Mouse (Mus musculus): ENCODE measurements around the gene A630023A22Rik. TPM values are rescaled to one million over a fixed set of nuclear protein-coding genes. Genes with fewer than 3 reads are reported as not detected.

A630023A22Rik gene
- polyA plus RNA-seq (2014; fragmentation: Nextera tagmentation; extraction: Ambion mirVana), result 0.69 TPM in 1 of 2 replicates, not detected in the other

DNA sequence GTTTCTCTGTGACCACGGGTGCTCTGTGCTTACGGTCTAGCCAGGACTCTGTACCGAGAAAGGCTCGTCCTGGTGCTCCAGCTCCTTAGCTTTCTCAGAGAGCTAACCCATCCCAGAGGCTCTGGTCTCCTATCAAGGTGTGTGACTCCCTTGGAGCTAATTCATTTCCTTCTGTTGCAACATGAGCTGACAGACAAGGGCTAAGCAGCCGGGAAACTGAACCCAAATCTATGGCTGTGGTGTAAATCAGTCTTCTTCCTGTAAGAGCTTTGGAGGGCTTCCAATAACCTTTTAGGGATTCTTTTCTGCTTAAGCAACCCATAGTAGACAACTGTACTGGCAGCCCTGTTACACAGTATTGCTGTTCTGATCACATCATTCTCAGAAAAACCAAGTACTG lies at the start of gene A630023A22Rik:
TSS of gene A630023A22Rik (minus strand) at position 154 of the 400 bp plus-strand sequence.
- WGBS, result 57% methylated on average over 5 of the region's 5 CpGs
- Histone ChIP-seq H3K27ac (ENCODE audit: low read length) (no peak within 1 kb of the TSS), H3K4me1 (ENCODE audit: control insufficient read depth, insufficient read depth, low read length) (no peaks in the 10 kb centered on the region), H3K9ac (replicated peaks; ENCODE audit: low read depth, low read length) (no peak within 1 kb of the TSS), H3K4me2 (replicated peaks; ENCODE audit: low read depth, low read length) (no peak within 1 kb of the TSS), H3K36me3 (ENCODE audit: control insufficient read depth, insufficient read depth, low read length) (no peaks in the 10 kb centered on the region), H3K9me3 (ENCODE audit: control insufficient read depth, low read depth, low read length) (no peaks in the 10 kb centered on the region), H3K27me3 (ENCODE audit: control insufficient read depth, insufficient read depth, low read length) (no peaks in the 10 kb centered on the region), H3K4me3 (ENCODE audit: low read depth, low read length) (no peak within 1 kb of the TSS)
- no peak for ATAC-seq (ENCODE audit: insufficient number of reproducible peaks, insufficient read depth, low FRiP score, low read depth)

- no peaks in the 10 kb centered on the region for H3K36me3 ChIP-seq (ENCODE audit: control insufficient read depth, insufficient read depth, low read length)
- no peak within 1 kb of the TSS for H3K27ac ChIP-seq (ENCODE audit: low read length)
- ATAC-seq (ENCODE audit: insufficient number of reproducible peaks, insufficient read depth, low FRiP score, low read depth), result peak; percentile 87
- no peak within 1 kb of the TSS for H3K4me3 ChIP-seq (ENCODE audit: low read depth, low read length)
- H3K4me1 ChIP-seq (ENCODE audit: control insufficient read depth, insufficient read depth, low read length), result peaks cover 5% of the 10 kb centered on the region; the same call in 1 of the 2 replicates
- H3K9ac ChIP-seq (replicated peaks; ENCODE audit: low read depth, low read length), result no peak within 1 kb of the TSS
- no peaks in the 10 kb centered on the region for H3K9me3 ChIP-seq (ENCODE audit: control insufficient read depth, low read depth, low read length)
- H3K4me2 ChIP-seq (replicated peaks; ENCODE audit: low read depth, low read length), result peak within 1 kb of the TSS; percentile 21; the same call in 1 of the 2 replicates
- H3K27me3 ChIP-seq (ENCODE audit: control insufficient read depth, insufficient read depth, low read length), result no peaks in the 10 kb centered on the region
- WGBS, result 13% methylated on average over 16 of the region's 16 CpGs
These were observed 49.8 kb upstream of the A630023A22Rik start, which contains the start of gene Npy4r for GRCm38 (mm10) chr14:34152342-34152741. TSS of gene Npy4r (minus strand) at chr14:34152489.

DNA sequence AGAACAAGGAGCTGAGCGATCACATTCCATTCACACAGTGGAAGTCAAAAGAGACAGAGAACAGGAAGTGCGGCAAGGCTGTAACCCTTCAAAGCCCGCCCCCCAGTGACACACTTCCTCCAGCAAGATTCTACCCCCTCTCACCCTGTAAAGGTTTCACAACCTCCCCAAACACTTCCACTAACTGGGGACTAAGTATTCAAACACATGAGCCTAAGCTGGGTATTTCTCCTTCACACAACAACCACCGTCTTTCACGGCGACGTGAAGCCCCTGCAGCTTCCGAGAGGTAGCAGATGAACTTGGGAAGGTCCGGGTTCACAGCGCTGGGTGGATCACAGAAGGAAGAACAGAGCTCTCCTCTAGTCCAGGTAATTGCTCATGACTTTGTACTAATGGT lies 40.4 kb upstream of the A630023A22Rik start:
- no peaks in the 10 kb centered on the region for H3K36me3 ChIP-seq (ENCODE audit: control insufficient read depth, insufficient read depth, low read length)
- H3K4me3 ChIP-seq (ENCODE audit: low read depth, low read length), result no peak overlapping the region
- H3K9ac ChIP-seq (replicated peaks; ENCODE audit: low read depth, low read length), result no peak overlapping the region
- no peaks in the 10 kb centered on the region for H3K4me1 ChIP-seq (ENCODE audit: control insufficient read depth, insufficient read depth, low read length)
- ATAC-seq (ENCODE audit: insufficient number of reproducible peaks, insufficient read depth, low FRiP score, low read depth), result no peak
- 89% methylated on average over 10 of the region's 10 CpGs for WGBS
- H3K4me2 ChIP-seq (replicated peaks; ENCODE audit: low read depth, low read length), result no peak overlapping the region
- H3K27me3 ChIP-seq (ENCODE audit: control insufficient read depth, insufficient read depth, low read length), result no peaks in the 10 kb centered on the region
- H3K27ac ChIP-seq (ENCODE audit: low read length), result no peak overlapping the region
- H3K9me3 ChIP-seq (ENCODE audit: control insufficient read depth, low read depth, low read length), result no peaks in the 10 kb centered on the region

DNA sequence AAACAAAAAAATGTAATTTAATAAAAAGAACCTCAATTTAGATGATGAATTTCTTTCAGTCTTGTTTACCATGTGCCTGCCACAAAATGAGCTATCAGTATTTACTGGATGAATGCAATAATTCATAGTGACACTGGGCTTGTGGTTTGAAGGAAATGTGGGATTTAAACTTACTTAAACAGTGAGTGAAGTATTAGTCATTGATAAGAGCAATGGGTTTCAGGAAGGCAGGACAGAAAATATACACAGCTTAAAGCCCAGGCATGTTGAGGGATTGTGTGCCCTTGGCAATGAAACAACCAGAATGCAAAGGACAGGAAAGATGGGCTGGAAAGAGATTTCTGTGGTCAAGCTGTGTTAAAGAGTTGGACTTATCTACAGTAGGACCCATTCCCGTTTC lies 39.8 kb upstream of the A630023A22Rik start:
- H3K9ac ChIP-seq (replicated peaks; ENCODE audit: low read depth, low read length), result no peak overlapping the region
- 48% methylated on average over 1 of the region's 1 CpGs for WGBS
- H3K27ac ChIP-seq (ENCODE audit: low read length), result no peak overlapping the region
- H3K9me3 ChIP-seq (ENCODE audit: control insufficient read depth, low read depth, low read length), result no peaks in the 10 kb centered on the region
- ATAC-seq (ENCODE audit: insufficient number of reproducible peaks, insufficient read depth, low FRiP score, low read depth), result no peak
- no peaks in the 10 kb centered on the region for H3K36me3 ChIP-seq (ENCODE audit: control insufficient read depth, insufficient read depth, low read length)
- H3K4me3 ChIP-seq (ENCODE audit: low read depth, low read length), result no peak overlapping the region
- H3K27me3 ChIP-seq (ENCODE audit: control insufficient read depth, insufficient read depth, low read length), result no peaks in the 10 kb centered on the region
- no peak overlapping the region for H3K4me2 ChIP-seq (replicated peaks; ENCODE audit: low read depth, low read length)
- no peaks in the 10 kb centered on the region for H3K4me1 ChIP-seq (ENCODE audit: control insufficient read depth, insufficient read depth, low read length)

DNA sequence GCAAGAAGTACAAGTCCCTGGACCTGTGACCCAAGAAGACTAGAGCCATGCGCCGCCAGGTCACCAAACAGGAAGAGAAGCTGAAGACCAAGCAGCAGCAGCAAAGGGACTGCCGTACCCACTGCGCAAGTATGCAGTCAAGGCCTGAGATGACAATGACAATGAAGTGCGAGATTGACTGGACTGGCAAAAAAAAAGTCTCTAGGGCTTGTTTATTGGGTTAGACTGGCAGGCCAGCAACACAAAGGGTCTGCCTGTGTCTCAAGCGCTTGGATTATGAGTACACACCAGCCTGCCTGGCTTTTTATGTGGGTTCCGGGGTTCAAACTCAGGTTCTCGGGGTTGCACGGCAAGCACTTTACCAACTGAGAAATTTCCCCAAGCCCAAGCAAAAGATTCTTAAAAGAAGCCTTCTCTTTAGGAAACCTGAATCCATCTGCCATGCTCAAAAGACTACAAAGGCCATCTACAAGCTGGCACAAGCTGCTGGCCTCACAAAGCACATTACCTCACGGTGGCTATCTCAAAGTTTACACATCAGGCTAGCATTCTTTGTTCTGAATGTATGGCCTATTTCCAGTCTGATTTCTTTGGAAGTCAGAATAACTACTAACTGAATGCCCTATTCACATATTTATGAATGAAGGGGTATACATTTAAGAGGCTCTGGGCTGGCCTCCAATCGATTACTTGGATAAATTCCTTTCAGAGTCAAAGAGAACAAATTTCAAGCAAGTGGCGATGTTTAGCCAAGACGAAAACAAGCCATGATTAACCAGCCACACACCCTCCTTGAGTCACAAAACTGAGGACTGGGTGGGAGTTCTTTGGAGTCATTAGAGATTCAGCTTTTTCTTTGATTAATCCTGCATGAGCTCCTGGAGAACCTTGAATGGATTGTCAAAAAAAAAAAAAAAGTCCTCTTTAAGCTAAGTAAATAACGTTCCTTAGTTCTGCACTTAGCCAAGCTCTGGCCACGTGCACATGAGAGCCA lies 37.4 kb upstream of the A630023A22Rik start:
- 75% methylated on average over 15 of the region's 15 CpGs for WGBS

DNA sequence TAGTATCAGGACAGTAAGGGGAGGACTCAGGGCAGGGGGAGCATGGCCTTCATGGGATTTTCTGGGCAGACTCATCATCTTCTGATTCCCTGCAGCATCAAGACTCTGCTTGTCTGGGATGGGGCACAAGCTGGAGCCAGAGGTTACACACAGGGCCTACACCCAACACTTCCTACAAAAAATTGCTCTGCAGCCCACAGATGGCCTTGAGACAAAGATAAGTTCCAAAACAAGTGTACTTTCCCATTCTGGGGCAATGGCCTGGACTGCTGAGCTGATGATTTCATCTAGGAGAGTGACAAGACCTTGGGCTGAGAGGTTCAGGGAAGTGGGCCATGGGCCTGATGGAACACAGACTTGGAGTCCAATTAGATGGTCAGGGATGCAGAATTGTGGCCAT lies 32.8 kb upstream of the A630023A22Rik start:
- Histone ChIP-seq H3K4me1 (ENCODE audit: control insufficient read depth, insufficient read depth, low read length) (no peaks in the 10 kb centered on the region), H3K9me3 (ENCODE audit: control insufficient read depth, low read depth, low read length) (no peaks in the 10 kb centered on the region), H3K27ac (ENCODE audit: low read length) (no peak overlapping the region), H3K9ac (replicated peaks; ENCODE audit: low read depth, low read length) (no peak overlapping the region), H3K4me2 (replicated peaks; ENCODE audit: low read depth, low read length) (no peak overlapping the region), H3K27me3 (ENCODE audit: control insufficient read depth, insufficient read depth, low read length) (no peaks in the 10 kb centered on the region), H3K36me3 (ENCODE audit: control insufficient read depth, insufficient read depth, low read length) (no peaks in the 10 kb centered on the region), H3K4me3 (ENCODE audit: low read depth, low read length) (no peak overlapping the region)
- ATAC-seq (ENCODE audit: insufficient number of reproducible peaks, insufficient read depth, low FRiP score, low read depth), result no peak

More for the DNA sequence above, 37.4 kb upstream of the A630023A22Rik start:
- H3K9ac ChIP-seq (replicated peaks; ENCODE audit: low read depth, low read length), result no peak overlapping the region
- no peak overlapping the region for H3K4me3 ChIP-seq (ENCODE audit: low read depth, low read length)
- no peaks in the 10 kb centered on the region for H3K36me3 ChIP-seq (ENCODE audit: control insufficient read depth, insufficient read depth, low read length)
- H3K27me3 ChIP-seq (ENCODE audit: control insufficient read depth, insufficient read depth, low read length), result no peaks in the 10 kb centered on the region
- ATAC-seq (ENCODE audit: insufficient number of reproducible peaks, insufficient read depth, low FRiP score, low read depth), result no peak
- H3K9me3 ChIP-seq (ENCODE audit: control insufficient read depth, low read depth, low read length), result no peaks in the 10 kb centered on the region
- H3K4me2 ChIP-seq (replicated peaks; ENCODE audit: low read depth, low read length), result no peak overlapping the region
- H3K4me1 ChIP-seq (ENCODE audit: control insufficient read depth, insufficient read depth, low read length), result no peaks in the 10 kb centered on the region
- no peak overlapping the region for H3K27ac ChIP-seq (ENCODE audit: low read length)

- H3K4me2 ChIP-seq (replicated peaks; ENCODE audit: low read depth, low read length), result no peak overlapping the region
- H3K4me3 ChIP-seq (ENCODE audit: low read depth, low read length), result no peak overlapping the region
- no peak for ATAC-seq (ENCODE audit: insufficient number of reproducible peaks, insufficient read depth, low FRiP score, low read depth)
- 60% methylated on average over 6 of the region's 6 CpGs for WGBS
- no peaks in the 10 kb centered on the region for H3K4me1 ChIP-seq (ENCODE audit: control insufficient read depth, insufficient read depth, low read length)
- H3K9ac ChIP-seq (replicated peaks; ENCODE audit: low read depth, low read length), result no peak overlapping the region
- H3K27ac ChIP-seq (ENCODE audit: low read length), result no peak overlapping the region
- H3K9me3 ChIP-seq (ENCODE audit: control insufficient read depth, low read depth, low read length), result no peaks in the 10 kb centered on the region
- no peaks in the 10 kb centered on the region for H3K27me3 ChIP-seq (ENCODE audit: control insufficient read depth, insufficient read depth, low read length)
- no peaks in the 10 kb centered on the region for H3K36me3 ChIP-seq (ENCODE audit: control insufficient read depth, insufficient read depth, low read length)
These were observed 28.7 kb upstream of the A630023A22Rik start for GRCm38 (mm10) chr14:34131216-34131615.

GRCm38 (mm10) chr14:34121691-34122090 lies 19.1 kb upstream of the A630023A22Rik start:
- Histone ChIP-seq H3K9ac (replicated peaks; ENCODE audit: low read depth, low read length) (no peak overlapping the region), H3K9me3 (ENCODE audit: control insufficient read depth, low read depth, low read length) (no peaks in the 10 kb centered on the region), H3K4me2 (replicated peaks; ENCODE audit: low read depth, low read length) (no peak overlapping the region), H3K4me1 (ENCODE audit: control insufficient read depth, insufficient read depth, low read length) (no peaks in the 10 kb centered on the region), H3K27me3 (ENCODE audit: control insufficient read depth, insufficient read depth, low read length) (no peaks in the 10 kb centered on the region), H3K27ac (ENCODE audit: low read length) (no peak overlapping the region), H3K36me3 (ENCODE audit: control insufficient read depth, insufficient read depth, low read length) (no peaks in the 10 kb centered on the region), H3K4me3 (ENCODE audit: low read depth, low read length) (no peak overlapping the region)
- 94% methylated on average over 4 of the region's 4 CpGs for WGBS
- ATAC-seq (ENCODE audit: insufficient number of reproducible peaks, insufficient read depth, low FRiP score, low read depth), result no peak
